Comparison of ENCODE assay signal across 1 mouse cellular context in the genomic region with DNA sequence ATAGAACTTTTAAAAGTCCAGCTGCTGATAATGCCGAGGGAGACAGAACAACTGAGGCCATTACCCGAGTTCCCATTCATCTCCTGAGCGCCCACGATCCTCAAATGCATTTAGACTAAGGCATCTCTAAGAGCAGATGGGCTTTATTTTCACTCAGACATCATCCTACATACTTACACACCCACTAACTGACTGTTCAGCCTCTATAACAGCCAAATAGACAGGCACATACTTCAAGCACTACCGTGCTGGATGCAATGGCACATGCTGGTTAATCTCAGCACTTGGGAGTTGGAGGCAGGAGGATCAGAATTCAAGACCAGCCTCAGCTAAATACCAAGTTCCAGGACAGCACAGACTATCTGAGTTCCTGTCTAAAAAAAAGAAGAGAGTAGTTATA.
TF ChIP-seq lines count a peak whose summit lies in the region.

No protein-coding gene starts in this region.

TF ChIP-seq in ES-E14, 5 proteins besides CTCF, POLR2A, EP300 and RAD21:
- TF ChIP-seq ZC3H11A (IDR thresholded peaks at IDR 0.05; ENCODE audit: borderline replicate concordance, low read depth, low read length) = no peak
- TF ChIP-seq HCFC1 (IDR thresholded peaks at IDR 0.05; ENCODE audit: borderline replicate concordance, insufficient read depth, low read length) = no peak
- no peak for TF ChIP-seq MAFK (IDR thresholded peaks at IDR 0.05; ENCODE audit: insufficient read depth, low read depth, low read length)
- TF ChIP-seq CHD2 (IDR thresholded peaks at IDR 0.05; ENCODE audit: low read depth, low read length) = no peak
- no peak for TF ChIP-seq ZNF384 (IDR thresholded peaks at IDR 0.05; ENCODE audit: low read depth, low read length)
